Mouse (Mus musculus): ENCODE measurements around the gene Gpr137c. TPM values are rescaled to one million over a fixed set of nuclear protein-coding genes. Genes with fewer than 3 reads are reported as not detected.

Gpr137c gene
- polyA plus RNA-seq, 1 experiment from 2014 or later = 1.2 TPM

- WGBS = under 1% methylated on average over 38 of the region's 38 CpGs
- Histone ChIP-seq H3K9ac (replicated peaks; ENCODE audit: low read length) (peak overlapping the region; percentile 90), H3K36me3 (ENCODE audit: insufficient read depth, low read length) (no peaks in the 10 kb centered on the region), H3K4me1 (ENCODE audit: insufficient read depth, low read length) (peaks cover 15% of the 10 kb centered on the region), H3K4me2 (replicated peaks; ENCODE audit: low read depth, low read length) (peak overlapping the region; percentile 59), H3K27me3 (ENCODE audit: insufficient read depth, low read length) (no peaks in the 10 kb centered on the region), H3K9me3 (ENCODE audit: low read length) (no peaks in the 10 kb centered on the region), H3K27ac (ENCODE audit: low read length) (peak overlapping the region; percentile 93), H3K4me3 (ENCODE audit: low read length) (peak overlapping the region; percentile 84)
- no peak; the same call in 1 of the 2 replicates for ATAC-seq (ENCODE audit: low FRiP score, low TSS enrichment)
Observed at GRCm38 (mm10) chr14:45317921-45318411, 98.4 kb downstream of the Gpr137c start.

DNA sequence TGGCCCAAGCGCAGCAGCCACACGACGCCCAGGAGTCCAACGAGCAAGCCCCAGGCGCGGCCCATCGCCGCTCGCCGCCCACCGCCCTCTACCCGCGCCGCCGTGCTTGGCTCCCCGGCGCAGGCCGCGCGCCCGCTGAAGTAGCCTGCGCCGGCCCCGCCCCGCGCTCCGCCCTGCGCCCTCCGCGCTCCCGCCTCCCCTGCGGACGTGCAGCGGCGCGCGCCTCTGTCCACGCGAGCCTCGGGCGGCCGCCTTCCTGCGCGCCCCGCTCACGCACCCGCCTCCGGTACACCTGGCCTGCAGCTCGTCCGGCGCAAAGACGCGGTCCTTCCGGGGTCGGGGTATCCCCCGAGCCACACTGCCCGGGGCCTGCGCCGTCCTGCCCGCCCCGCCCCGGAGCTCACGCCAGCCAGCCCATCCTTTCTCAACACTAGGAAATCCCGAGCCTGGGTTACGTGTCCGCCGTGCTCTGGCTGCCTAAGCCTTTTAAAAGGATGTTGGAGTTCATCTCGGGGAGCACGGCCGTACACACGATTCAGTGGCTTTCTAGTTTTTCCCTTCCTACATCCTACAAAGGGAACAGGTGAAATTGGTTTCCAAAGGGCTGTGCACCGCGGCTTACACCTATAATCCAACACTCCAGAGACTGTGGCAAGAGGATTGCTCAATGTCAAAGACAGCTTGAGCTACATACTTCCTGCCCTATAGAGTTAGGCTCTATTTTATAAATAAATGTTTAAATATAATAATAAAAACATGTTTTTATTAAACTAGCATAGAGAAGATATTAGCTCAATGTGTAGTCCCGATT is 99.1 kb downstream of the Gpr137c start, which contains the start of gene Ero1l:
Gene Ero1l (minus strand): TSS at position 346 of the 811 bp plus-strand sequence.
- no peaks in the 10 kb centered on the region for H3K36me3 ChIP-seq (ENCODE audit: insufficient read depth, low read length)
- ATAC-seq (ENCODE audit: low FRiP score, low TSS enrichment) = peak; percentile 97
- peaks cover 15% of the 10 kb centered on the region for H3K4me1 ChIP-seq (ENCODE audit: insufficient read depth, low read length)
- H3K9ac ChIP-seq (replicated peaks; ENCODE audit: low read length) = peak within 1 kb of the TSS; percentile 90
- H3K4me2 ChIP-seq (replicated peaks; ENCODE audit: low read depth, low read length) = peak within 1 kb of the TSS; percentile 59
- peak within 1 kb of the TSS; percentile 93 for H3K27ac ChIP-seq (ENCODE audit: low read length)
- H3K27me3 ChIP-seq (ENCODE audit: insufficient read depth, low read length) = no peaks in the 10 kb centered on the region
- no peaks in the 10 kb centered on the region for H3K9me3 ChIP-seq (ENCODE audit: low read length)
- peak within 1 kb of the TSS; percentile 84 for H3K4me3 ChIP-seq (ENCODE audit: low read length)
- 2% methylated on average over 64 of the region's 74 CpGs for WGBS

DNA sequence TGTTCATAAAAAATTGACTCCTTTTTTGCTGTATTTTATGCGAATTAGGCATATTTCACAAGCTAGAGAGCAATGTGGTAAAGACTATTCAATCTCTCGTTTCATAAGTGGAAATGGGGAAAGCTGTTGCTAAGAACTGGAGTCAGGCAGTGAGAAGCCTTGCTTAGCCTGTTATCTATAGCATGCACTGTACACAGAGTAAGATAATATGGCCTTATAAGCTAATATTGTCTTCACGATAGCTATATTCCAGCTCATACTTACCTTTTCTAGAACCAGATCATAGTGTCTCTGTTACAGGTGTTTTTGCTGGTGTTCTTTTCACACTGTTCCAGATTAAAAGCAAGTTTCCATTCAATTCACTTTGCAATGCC is 99.7 kb downstream of the Gpr137c start:
- no peaks in the 10 kb centered on the region for H3K9me3 ChIP-seq (ENCODE audit: low read length)
- H3K9ac ChIP-seq (replicated peaks; ENCODE audit: low read length) = no peak overlapping the region
- H3K4me2 ChIP-seq (replicated peaks; ENCODE audit: low read depth, low read length) = no peak overlapping the region
- WGBS = 71% methylated on average over 3 of the region's 3 CpGs
- no peaks in the 10 kb centered on the region for H3K27me3 ChIP-seq (ENCODE audit: insufficient read depth, low read length)
- ATAC-seq (ENCODE audit: low FRiP score, low TSS enrichment) = no peak
- no peaks in the 10 kb centered on the region for H3K36me3 ChIP-seq (ENCODE audit: insufficient read depth, low read length)
- no peak overlapping the region for H3K27ac ChIP-seq (ENCODE audit: low read length)
- no peak overlapping the region for H3K4me3 ChIP-seq (ENCODE audit: low read length)
- H3K4me1 ChIP-seq (ENCODE audit: insufficient read depth, low read length) = peaks cover 15% of the 10 kb centered on the region

DNA sequence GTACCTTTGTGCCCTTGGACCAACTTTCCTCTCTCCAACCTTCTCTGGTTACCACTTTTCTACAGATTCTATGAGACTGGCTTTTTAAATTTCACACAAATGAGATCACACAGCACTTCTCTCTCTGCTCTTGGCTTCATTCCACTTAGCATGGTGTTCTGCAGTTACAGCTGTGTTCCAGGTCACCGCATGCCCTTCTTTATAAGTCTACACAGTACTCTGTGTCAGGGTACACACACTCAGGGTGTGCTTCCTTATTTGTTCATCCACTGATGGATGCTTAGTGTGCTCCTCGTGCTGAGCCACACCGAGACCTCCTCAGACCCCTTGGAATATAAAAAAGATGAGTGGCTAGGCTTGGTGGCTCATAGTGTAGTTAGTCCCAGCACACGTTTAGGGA is 100.6 kb downstream of the Gpr137c start:
- no peak overlapping the region for H3K4me2 ChIP-seq (replicated peaks; ENCODE audit: low read depth, low read length)
- no peak for ATAC-seq (ENCODE audit: low FRiP score, low TSS enrichment)
- H3K27me3 ChIP-seq (ENCODE audit: insufficient read depth, low read length) = no peaks in the 10 kb centered on the region
- no peak overlapping the region for H3K27ac ChIP-seq (ENCODE audit: low read length)
- peaks cover 15% of the 10 kb centered on the region for H3K4me1 ChIP-seq (ENCODE audit: insufficient read depth, low read length)
- H3K9me3 ChIP-seq (ENCODE audit: low read length) = no peaks in the 10 kb centered on the region
- WGBS = 77% methylated on average over 4 of the region's 4 CpGs
- H3K36me3 ChIP-seq (ENCODE audit: insufficient read depth, low read length) = no peaks in the 10 kb centered on the region
- H3K4me3 ChIP-seq (ENCODE audit: low read length) = no peak overlapping the region
- no peak overlapping the region for H3K9ac ChIP-seq (replicated peaks; ENCODE audit: low read length)

DNA sequence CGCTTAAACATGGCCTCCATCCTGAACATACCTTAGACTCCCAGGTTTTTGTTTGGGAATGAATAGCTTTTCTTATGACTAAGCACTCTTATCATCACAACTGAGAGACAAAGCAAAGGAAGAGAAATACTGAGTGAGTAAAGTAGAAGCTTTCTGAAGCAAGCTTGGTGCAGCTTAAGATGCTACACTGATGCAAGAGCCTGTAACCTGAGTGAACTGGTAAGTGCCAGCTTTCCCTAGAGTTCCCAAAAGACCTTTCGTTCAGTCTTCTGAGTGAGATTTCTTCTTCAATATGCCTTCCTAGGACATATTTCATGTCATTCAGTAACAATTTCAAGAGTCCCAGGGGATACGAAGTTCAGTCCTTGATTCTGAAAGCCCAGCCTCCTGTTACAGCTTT is 101.5 kb downstream of the Gpr137c start:
- 72% methylated on average over 3 of the region's 3 CpGs for WGBS
- H3K9me3 ChIP-seq (ENCODE audit: low read length) = no peaks in the 10 kb centered on the region

DNA sequence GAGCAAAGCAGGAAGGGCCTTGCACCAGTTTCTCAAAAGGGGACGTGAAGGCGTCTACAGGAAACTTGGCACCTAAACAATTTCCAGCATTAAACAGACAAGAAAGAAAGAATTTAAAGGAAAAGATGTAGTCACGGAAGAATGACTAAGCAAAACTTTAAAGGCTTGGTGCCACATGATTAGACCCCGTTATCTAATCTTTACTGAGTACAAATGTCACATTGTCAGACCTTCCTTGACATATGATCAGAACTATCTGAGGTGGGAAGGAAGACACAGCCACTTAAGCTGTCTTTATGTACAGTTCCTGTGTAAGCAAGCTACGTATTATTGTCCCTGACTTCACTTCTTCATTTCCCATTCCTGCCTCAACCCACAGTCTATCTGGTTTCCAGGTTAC is 102.1 kb downstream of the Gpr137c start:
- WGBS = 60% methylated on average over 5 of the region's 5 CpGs

More for the DNA sequence above, 101.5 kb downstream of the Gpr137c start:
- Histone ChIP-seq H3K4me3 (ENCODE audit: low read length) (no peak overlapping the region), H3K4me2 (replicated peaks; ENCODE audit: low read depth, low read length) (no peak overlapping the region), H3K4me1 (ENCODE audit: insufficient read depth, low read length) (peaks cover 6% of the 10 kb centered on the region), H3K27me3 (ENCODE audit: insufficient read depth, low read length) (no peaks in the 10 kb centered on the region), H3K27ac (ENCODE audit: low read length) (no peak overlapping the region), H3K9ac (replicated peaks; ENCODE audit: low read length) (no peak overlapping the region), H3K36me3 (ENCODE audit: insufficient read depth, low read length) (no peaks in the 10 kb centered on the region)
- ATAC-seq (ENCODE audit: low FRiP score, low TSS enrichment) = no peak

GRCm38 (mm10) chr14:45322450-45322849 is 102.9 kb downstream of the Gpr137c start:
- no peak overlapping the region for H3K9ac ChIP-seq (replicated peaks; ENCODE audit: low read length)
- peaks cover under 1% of the 10 kb centered on the region for H3K4me1 ChIP-seq (ENCODE audit: insufficient read depth, low read length)
- H3K4me2 ChIP-seq (replicated peaks; ENCODE audit: low read depth, low read length) = no peak overlapping the region
- no peaks in the 10 kb centered on the region for H3K27me3 ChIP-seq (ENCODE audit: insufficient read depth, low read length)
- no peaks in the 10 kb centered on the region for H3K36me3 ChIP-seq (ENCODE audit: insufficient read depth, low read length)
- H3K27ac ChIP-seq (ENCODE audit: low read length) = no peak overlapping the region
- 94% methylated on average over 2 of the region's 2 CpGs for WGBS
- H3K4me3 ChIP-seq (ENCODE audit: low read length) = no peak overlapping the region
- H3K9me3 ChIP-seq (ENCODE audit: low read length) = no peaks in the 10 kb centered on the region
- no peak for ATAC-seq (ENCODE audit: low FRiP score, low TSS enrichment)

More for the DNA sequence above, 102.1 kb downstream of the Gpr137c start:
- Histone ChIP-seq H3K9ac (replicated peaks; ENCODE audit: low read length) (no peak overlapping the region), H3K36me3 (ENCODE audit: insufficient read depth, low read length) (no peaks in the 10 kb centered on the region), H3K9me3 (ENCODE audit: low read length) (no peaks in the 10 kb centered on the region), H3K4me2 (replicated peaks; ENCODE audit: low read depth, low read length) (no peak overlapping the region), H3K4me1 (ENCODE audit: insufficient read depth, low read length) (peaks cover 6% of the 10 kb centered on the region), H3K4me3 (ENCODE audit: low read length) (no peak overlapping the region), H3K27ac (ENCODE audit: low read length) (no peak overlapping the region), H3K27me3 (ENCODE audit: insufficient read depth, low read length) (no peaks in the 10 kb centered on the region)
- no peak for ATAC-seq (ENCODE audit: low FRiP score, low TSS enrichment)

DNA sequence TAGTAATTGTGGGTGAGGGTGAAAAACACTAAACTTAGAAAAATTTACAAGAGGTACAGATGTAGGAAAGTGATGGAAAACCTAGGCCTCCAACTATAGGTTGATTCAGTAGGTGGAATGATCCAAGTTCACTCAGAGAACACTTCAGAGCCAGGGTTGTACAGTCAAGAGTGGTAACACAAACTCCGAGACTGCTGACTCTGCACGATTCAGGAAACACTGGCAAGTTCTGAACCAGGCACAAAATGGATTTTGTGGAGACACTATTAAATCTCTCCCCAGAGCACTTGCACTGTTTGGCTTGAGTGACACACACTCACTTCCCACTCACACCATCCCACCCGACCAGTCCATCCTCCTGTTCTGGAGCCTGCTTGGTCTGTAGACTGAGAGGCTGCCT is 103.8 kb downstream of the Gpr137c start:
- no peaks in the 10 kb centered on the region for H3K27me3 ChIP-seq (ENCODE audit: insufficient read depth, low read length)
- no peaks in the 10 kb centered on the region for H3K9me3 ChIP-seq (ENCODE audit: low read length)
- WGBS = 87% methylated on average over 3 of the region's 3 CpGs
- H3K9ac ChIP-seq (replicated peaks; ENCODE audit: low read length) = no peak overlapping the region
- H3K4me1 ChIP-seq (ENCODE audit: insufficient read depth, low read length) = no peaks in the 10 kb centered on the region
- no peaks in the 10 kb centered on the region for H3K36me3 ChIP-seq (ENCODE audit: insufficient read depth, low read length)
- H3K4me3 ChIP-seq (ENCODE audit: low read length) = no peak overlapping the region
- no peak overlapping the region for H3K4me2 ChIP-seq (replicated peaks; ENCODE audit: low read depth, low read length)
- H3K27ac ChIP-seq (ENCODE audit: low read length) = no peak overlapping the region
- no peak for ATAC-seq (ENCODE audit: low FRiP score, low TSS enrichment)

- Histone ChIP-seq H3K4me2 (replicated peaks; ENCODE audit: low read depth, low read length) (no peak overlapping the region), H3K9ac (replicated peaks; ENCODE audit: low read length) (no peak overlapping the region), H3K4me1 (ENCODE audit: insufficient read depth, low read length) (no peaks in the 10 kb centered on the region), H3K9me3 (ENCODE audit: low read length) (no peaks in the 10 kb centered on the region), H3K36me3 (ENCODE audit: insufficient read depth, low read length) (no peaks in the 10 kb centered on the region), H3K27ac (ENCODE audit: low read length) (no peak overlapping the region), H3K27me3 (ENCODE audit: insufficient read depth, low read length) (no peaks in the 10 kb centered on the region), H3K4me3 (ENCODE audit: low read length) (no peak overlapping the region)
- ATAC-seq (ENCODE audit: low FRiP score, low TSS enrichment) = no peak
Observed at GRCm38 (mm10) chr14:45325471-45325870, 106.0 kb downstream of the Gpr137c start.

DNA sequence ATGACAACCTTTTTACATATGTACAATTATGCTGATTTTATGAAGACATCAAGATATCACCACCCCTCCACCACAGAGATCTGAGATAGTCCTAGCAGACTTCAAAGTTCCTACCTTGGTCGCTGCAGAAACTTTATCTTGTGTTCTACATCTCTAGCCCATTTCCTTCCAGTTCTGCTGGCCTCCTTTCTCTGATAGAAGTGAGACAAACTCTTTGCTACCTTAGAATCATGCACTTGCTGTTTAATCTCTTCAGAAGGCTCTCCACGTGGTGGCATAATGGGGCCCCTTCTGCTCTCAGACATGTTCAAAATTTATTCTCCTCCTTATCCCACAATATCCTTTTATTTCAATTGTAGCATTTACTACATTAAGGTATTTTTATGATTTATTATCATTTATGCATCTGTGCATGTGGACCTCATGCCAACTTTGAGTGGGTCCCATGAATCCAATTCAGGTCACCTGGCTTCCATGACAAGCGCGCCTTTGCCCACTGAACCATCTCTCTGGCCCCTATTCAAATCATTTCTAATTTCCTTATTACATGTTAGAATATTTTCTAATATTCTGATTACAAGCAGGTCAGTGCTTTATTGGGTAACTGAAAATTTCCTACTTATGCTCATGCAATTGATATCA is 108.7 kb downstream of the Gpr137c start:
- peaks cover 3% of the 10 kb centered on the region for H3K4me1 ChIP-seq (ENCODE audit: insufficient read depth, low read length)
- ATAC-seq (ENCODE audit: low FRiP score, low TSS enrichment) = no peak
- no peak overlapping the region for H3K9ac ChIP-seq (replicated peaks; ENCODE audit: low read length)
- H3K27me3 ChIP-seq (ENCODE audit: insufficient read depth, low read length) = no peaks in the 10 kb centered on the region
- 89% methylated on average over 4 of the region's 4 CpGs for WGBS
- no peak overlapping the region for H3K4me3 ChIP-seq (ENCODE audit: low read length)
- H3K9me3 ChIP-seq (ENCODE audit: low read length) = no peaks in the 10 kb centered on the region
- no peak overlapping the region for H3K4me2 ChIP-seq (replicated peaks; ENCODE audit: low read depth, low read length)
- H3K36me3 ChIP-seq (ENCODE audit: insufficient read depth, low read length) = peaks cover 11% of the 10 kb centered on the region
- no peak overlapping the region for H3K27ac ChIP-seq (ENCODE audit: low read length)
